In genomic region chr1:144272991-144273390, GRCm38 (mm10) we compare ENCODE assay signal across 30 mouse cellular contexts. TPM values are rescaled to one million over a fixed set of nuclear protein-coding genes. Genes with fewer than 3 reads are reported as not detected.
DNase-seq lines count a peak whose midpoint lies in the region; ATAC-seq and TF ChIP-seq lines count a peak whose summit lies in the region.
"Had no signal": no experiment of that assay in that cellular context is flagged by ENCODE, and none has a peak within 500 bp of the region (broad histone marks: within the 10 kb centered on the region; RNA-seq: fewer than 3 reads in every experiment).

No protein-coding gene starts in this region.

- H3K27ac ChIP-seq in midbrain, embryonic 14.5 days (replicated peaks; ENCODE audit: low read depth, low read length): no peak overlapping the region
- H3K27ac ChIP-seq in midbrain, embryonic 16.5 days (ENCODE audit: low read length): no peak overlapping the region
- H3K27ac ChIP-seq in liver, postnatal 0 days (ENCODE audit: low read depth): no peak overlapping the region
- H3K27ac ChIP-seq: embryonic facial prominence, embryonic 10.5 days; embryonic facial prominence, embryonic 13.5 days; forebrain, embryonic 12.5 days; forebrain, embryonic 15.5 days; heart, embryonic 15.5 days; hindbrain, embryonic 14.5 days; hindbrain, postnatal 0 days; intestine, embryonic 15.5 days had no signal

- TF ChIP-seq CTCF in liver, postnatal 0 days (IDR thresholded peaks at IDR 0.05; ENCODE audit: low read depth): no peak

- no peak overlapping the region for H3K4me2 ChIP-seq in midbrain, embryonic 14.5 days (ENCODE audit: low read length)
- H3K4me2 ChIP-seq in midbrain, embryonic 16.5 days (ENCODE audit: low read length): no peak overlapping the region
- H3K4me2 ChIP-seq in liver, postnatal 0 days (ENCODE audit: low read depth, low read length): no peak overlapping the region
- H3K4me2 ChIP-seq: embryonic facial prominence, embryonic 13.5 days; forebrain, embryonic 12.5 days; forebrain, embryonic 15.5 days; heart, embryonic 12.5 days; heart, embryonic 15.5 days; hindbrain, embryonic 14.5 days; intestine, embryonic 15.5 days had no signal

- no peaks in the 10 kb centered on the region for H3K36me3 ChIP-seq in midbrain, embryonic 14.5 days (ENCODE audit: control insufficient read depth, insufficient read depth, low read length)
- no peaks in the 10 kb centered on the region for H3K36me3 ChIP-seq in midbrain, embryonic 16.5 days (ENCODE audit: control insufficient read depth, insufficient read depth, low read length)
- H3K36me3 ChIP-seq in liver, postnatal 0 days (replicated peaks; ENCODE audit: insufficient read depth, low read length): no peaks in the 10 kb centered on the region
- H3K36me3 ChIP-seq: embryonic facial prominence, embryonic 10.5 days; embryonic facial prominence, embryonic 13.5 days; forebrain, embryonic 12.5 days; forebrain, embryonic 15.5 days; heart, embryonic 12.5 days; heart, embryonic 15.5 days; intestine, embryonic 15.5 days had no signal

- no peak overlapping the region for H3K4me3 ChIP-seq in midbrain, embryonic 14.5 days (replicated peaks; ENCODE audit: low read depth, low read length)
- no peak overlapping the region for H3K4me3 ChIP-seq in midbrain, embryonic 16.5 days (ENCODE audit: low read depth, low read length)
- H3K4me3 ChIP-seq in liver, postnatal 0 days (ENCODE audit: low read depth, low read length): no peak overlapping the region
- H3K4me3 ChIP-seq: embryonic facial prominence, embryonic 10.5 days; embryonic facial prominence, embryonic 13.5 days; erythroblast, embryonic 14.5 days; forebrain, embryonic 12.5 days; forebrain, embryonic 15.5 days; heart, embryonic 12.5 days; heart, embryonic 15.5 days; intestine, embryonic 15.5 days had no signal

- H3K27me3 ChIP-seq in midbrain, embryonic 14.5 days (ENCODE audit: control insufficient read depth, insufficient read depth, low read length): no peaks in the 10 kb centered on the region
- H3K27me3 ChIP-seq in midbrain, embryonic 16.5 days (ENCODE audit: control insufficient read depth, insufficient read depth, low read depth, low read length): no peaks in the 10 kb centered on the region
- H3K27me3 ChIP-seq in liver, postnatal 0 days (ENCODE audit: insufficient read depth, low read length): no peaks in the 10 kb centered on the region
- H3K27me3 ChIP-seq: embryonic facial prominence, embryonic 13.5 days; forebrain, embryonic 12.5 days; forebrain, embryonic 15.5 days; heart, embryonic 12.5 days; heart, embryonic 15.5 days; intestine, embryonic 15.5 days had no signal

- TF ChIP-seq EP300 in liver, postnatal 0 days (IDR thresholded peaks at IDR 0.05; ENCODE audit: low read depth): no peak

- ATAC-seq in midbrain, embryonic 14.5 days (ENCODE audit: low FRiP score, low TSS enrichment): no peak
- ATAC-seq in midbrain, embryonic 16.5 days: no peak
- peak; percentile 91 for ATAC-seq in activated CD4-positive, CD25-positive, alpha-beta regulatory T cell, adult 4 months
- ATAC-seq in inflammation-experienced regulatory T-cells, adult 6 months: peak; percentile 92
- ATAC-seq in liver, postnatal 0 days: no peak
- ATAC-seq in megakaryocyte progenitor cell, adult 5-6 weeks (replicated peaks; ENCODE audit: poor library complexity): no peak
- ATAC-seq: forebrain, embryonic 15.5 days; hindbrain, postnatal 0 days; intestine, embryonic 15.5 days had no signal

- DNase-seq in midbrain, embryonic 14.5 days: peak; percentile 3
- DNase-seq in adrenal gland, postnatal 10 days: no peak
- no peak for DNase-seq in liver, postnatal 0 days
- no peak for DNase-seq in heart, postnatal 4 days
- DNase-seq: adrenal gland, adult 2 months; adrenal gland, postnatal 25 days; cerebellum, adult 2 months; cerebellum, adult 9-11 months; cerebellum, postnatal 25 days; gastrocnemius, postnatal 25 days; heart, adult 18-20 months; heart, postnatal 10 days; heart, postnatal 36 days had no signal

- H3K4me1 ChIP-seq in midbrain, embryonic 14.5 days (ENCODE audit: control insufficient read depth, insufficient read depth, low read length): no peaks in the 10 kb centered on the region
- H3K4me1 ChIP-seq in midbrain, embryonic 16.5 days (ENCODE audit: control insufficient read depth, insufficient read depth, low read length): no peaks in the 10 kb centered on the region
- no peaks in the 10 kb centered on the region for H3K4me1 ChIP-seq in liver, postnatal 0 days (ENCODE audit: insufficient read depth)
- H3K4me1 ChIP-seq: embryonic facial prominence, embryonic 10.5 days; embryonic facial prominence, embryonic 13.5 days; forebrain, embryonic 12.5 days; forebrain, embryonic 15.5 days; heart, embryonic 12.5 days; heart, embryonic 15.5 days; intestine, embryonic 15.5 days had no signal

- H3K9me3 ChIP-seq in midbrain, embryonic 14.5 days (ENCODE audit: control insufficient read depth, low read length): no peaks in the 10 kb centered on the region
- H3K9me3 ChIP-seq in midbrain, embryonic 16.5 days (replicated peaks; ENCODE audit: control insufficient read depth, low read length, poor library complexity, severe bottlenecking): no peaks in the 10 kb centered on the region
- no peaks in the 10 kb centered on the region for H3K9me3 ChIP-seq in liver, postnatal 0 days (ENCODE audit: low read length)
- H3K9me3 ChIP-seq: embryonic facial prominence, embryonic 10.5 days; embryonic facial prominence, embryonic 13.5 days; forebrain, embryonic 12.5 days; forebrain, embryonic 15.5 days; heart, embryonic 12.5 days; heart, embryonic 15.5 days; intestine, embryonic 15.5 days had no signal

- WGBS in midbrain, embryonic 14.5 days: 90% methylated on average over 2 of the region's 2 CpGs
- 76% methylated on average over 2 of the region's 2 CpGs for WGBS in midbrain, embryonic 16.5 days
- WGBS in liver, postnatal 0 days (ENCODE audit: insufficient replicate concordance): 70% methylated on average over 2 of the region's 2 CpGs

- H3K9ac ChIP-seq in midbrain, embryonic 14.5 days (replicated peaks; ENCODE audit: low read length): no peak overlapping the region
- H3K9ac ChIP-seq in midbrain, embryonic 16.5 days (ENCODE audit: low read depth, low read length): no peak overlapping the region
- H3K9ac ChIP-seq in liver, postnatal 0 days (replicated peaks): no peak overlapping the region
- H3K9ac ChIP-seq: embryonic facial prominence, embryonic 13.5 days; forebrain, embryonic 12.5 days; forebrain, embryonic 15.5 days; heart, embryonic 12.5 days; heart, embryonic 15.5 days; hindbrain, embryonic 14.5 days; intestine, embryonic 15.5 days had no signal

RNA-seq across cellular contexts. Expression of gene Rgs1, which starts 23.9 kb away (rescaled TPM):
- 0.49 TPM in 1 of 2 replicates, not detected in the other for polyA plus RNA-seq in midbrain, embryonic 14.5 days (2014; fragmentation: Nextera tagmentation; extraction: Ambion mirVana)
- polyA plus RNA-seq in midbrain, embryonic 16.5 days (2015; fragmentation: Nextera tagmentation; extraction: Ambion mirVana): not detected in 2 replicates
- 100 to 1,000 TPM; 666 to 670 TPM for polyA plus RNA-seq in activated CD4-positive, CD25-positive, alpha-beta regulatory T cell, adult 4 months (2017; shearing (Covaris generic))
- 100 to 1,000 TPM; 336 to 775 (median 626) TPM for polyA plus RNA-seq in inflammation-experienced regulatory T-cells, adult 6 months (2017; shearing (Covaris generic))
- 1 to 10 TPM; 1.2 to 1.5 TPM for total RNA-seq in adrenal gland, postnatal 10 days (2021)
- polyA plus RNA-seq in liver, postnatal 0 days (2015; fragmentation: Nextera tagmentation; extraction: Ambion mirVana): 1.8 and 2.8 TPM in 2 replicates
- total RNA-seq in megakaryocyte progenitor cell, adult 5-6 weeks (2015): 17.1 and 27.9 TPM in 2 replicates
- total RNA-seq in megakaryocyte progenitor cell, adult 5-6 weeks (2017): 41.7 and 52.1 TPM in 2 replicates
- total RNA-seq in heart, postnatal 4 days (2021): under 1 TPM in 1 of 2 experiments, not detected in 1; 0.48 TPM
- total RNA-seq: ES-E14; gastrocnemius, adult 8-10 months; gastrocnemius, postnatal 25 days; heart, postnatal 10 days; heart, postnatal 36 days had no signal
- polyA plus RNA-seq: adrenal gland, adult 2 months; cerebellum, adult 2 months; embryonic facial prominence, embryonic 10.5 days; forebrain, embryonic 12.5 days; forebrain, embryonic 15.5 days; hindbrain, embryonic 11.5 days; hindbrain, embryonic 14.5 days; hindbrain, postnatal 0 days had no signal

Comparison
In these comparisons a context has a peak if more than half of its experiments do, and no peak if none do; other contexts are left out.
1. ATAC-seq: peak in activated CD4-positive, CD25-positive, alpha-beta regulatory T cell, adult 4 months (single experiment) and inflammation-experienced regulatory T-cells, adult 6 months (single experiment); none in midbrain, embryonic 14.5 days (single experiment), midbrain, embryonic 16.5 days (single experiment), liver, postnatal 0 days (single experiment) and megakaryocyte progenitor cell, adult 5-6 weeks (single experiment).
2. RNA of gene Rgs1, which starts 23.9 kb away (polyA plus RNA-seq): 666 to 670 TPM in activated CD4-positive, CD25-positive, alpha-beta regulatory T cell, adult 4 months and 336 to 775 TPM in inflammation-experienced regulatory T-cells, adult 6 months; 1.8 to 2.8 TPM in liver, postnatal 0 days, 0.49 TPM in midbrain, embryonic 14.5 days and not detected in midbrain, embryonic 16.5 days; every median in the first group is over 10 times any median in the second.